Mouse (Mus musculus): ENCODE results near the gene Olfr1427. TPM values are rescaled to one million over a fixed set of nuclear protein-coding genes. Genes with fewer than 3 reads are reported as not detected.
"Not testable (repeated sequence)": the region's sequence is repeated elsewhere in the genome, so short reads cannot be mapped to it uniquely, and the experiment has no call there.

Gene Olfr1427
- polyA plus RNA-seq, 1 experiment from 2014 or later: not detected

DNA sequence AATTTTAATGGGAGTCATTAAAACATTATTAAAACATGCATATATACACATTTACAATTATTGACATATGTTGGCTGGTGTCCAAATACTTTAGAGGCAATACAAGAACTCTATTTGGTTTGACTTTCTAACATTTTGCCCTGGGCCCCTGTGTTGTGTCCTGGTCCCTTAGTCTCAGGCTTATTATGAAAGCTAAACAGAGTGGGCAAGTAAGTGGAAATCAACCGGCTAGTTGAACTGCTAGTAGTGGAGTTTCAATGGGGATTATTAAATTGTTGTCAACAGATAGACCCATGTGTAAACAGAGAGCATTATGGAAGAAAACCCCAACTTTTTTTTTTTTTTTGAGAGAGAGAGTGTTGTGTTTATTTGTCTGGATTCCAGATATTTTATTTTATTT lies 40.6 kb downstream of the Olfr1427 start, which contains the start of gene Olfr1424:
Gene Olfr1424, minus strand, starts transcription at position 101 of the 400 bp plus-strand sequence.
- 89% methylated on average over 1 of the region's 1 CpGs for WGBS
- not testable (repeated sequence) for ATAC-seq (ENCODE audit: borderline replicate concordance, extremely low read depth, low FRiP score, low TSS enrichment)

More for the DNA sequence above, 40.6 kb downstream of the Olfr1427 start, which contains the start of gene Olfr1424:
- H3K9me3 ChIP-seq, H3K27ac ChIP-seq, H3K4me2 ChIP-seq, H3K4me3 ChIP-seq, H3K4me1 ChIP-seq, H3K27me3 ChIP-seq, H3K9ac ChIP-seq, H3K36me3 ChIP-seq: not testable (repeated sequence)

Other genes with a start within 250 kb of the Olfr1427 start
- gene Olfr1418, start 242.3 kb downstream of the Olfr1427 start, polyA plus RNA-seq (2015; fragmentation: Nextera tagmentation; extraction: Ambion mirVana): not detected in 2 replicates
- not detected in 2 replicates for gene Olfr1419, start 228.2 kb downstream of the Olfr1427 start, polyA plus RNA-seq (2015; fragmentation: Nextera tagmentation; extraction: Ambion mirVana)
- 0.10 TPM in 1 of 2 replicates, not detected in the other for gene Olfr1420, start 216.8 kb downstream of the Olfr1427 start, polyA plus RNA-seq (2015; fragmentation: Nextera tagmentation; extraction: Ambion mirVana)
- 15.9 and 17.4 TPM in 2 replicates for gene Patl1, start 190.9 kb downstream of the Olfr1427 start, polyA plus RNA-seq (2015; fragmentation: Nextera tagmentation; extraction: Ambion mirVana)
- 3.6 and 3.9 TPM in 2 replicates for gene Osbp, start 137.4 kb downstream of the Olfr1427 start, polyA plus RNA-seq (2015; fragmentation: Nextera tagmentation; extraction: Ambion mirVana)
- gene Olfr1423, start 62.0 kb downstream of the Olfr1427 start, polyA plus RNA-seq (2015; fragmentation: Nextera tagmentation; extraction: Ambion mirVana): not detected in 2 replicates
- not detected in 2 replicates for gene Olfr1424, start 40.7 kb downstream of the Olfr1427 start, polyA plus RNA-seq (2015; fragmentation: Nextera tagmentation; extraction: Ambion mirVana)
- not detected in 2 replicates for gene Olfr1425, start 25.6 kb downstream of the Olfr1427 start, polyA plus RNA-seq (2015; fragmentation: Nextera tagmentation; extraction: Ambion mirVana)
- not detected in 2 replicates for gene Olfr1426, start 11.3 kb downstream of the Olfr1427 start, polyA plus RNA-seq (2015; fragmentation: Nextera tagmentation; extraction: Ambion mirVana)
- not detected in 2 replicates for gene Olfr1428, start 12.6 kb upstream of the Olfr1427 start, polyA plus RNA-seq (2015; fragmentation: Nextera tagmentation; extraction: Ambion mirVana)
- not detected in 2 replicates for gene Olfr76, start 19.9 kb upstream of the Olfr1427 start, polyA plus RNA-seq (2015; fragmentation: Nextera tagmentation; extraction: Ambion mirVana)
- not detected in 2 replicates for gene Olfr1555-ps1, start 66.8 kb upstream of the Olfr1427 start, polyA plus RNA-seq (2015; fragmentation: Nextera tagmentation; extraction: Ambion mirVana)
- gene Olfr1431, start 97.3 kb upstream of the Olfr1427 start, polyA plus RNA-seq (2015; fragmentation: Nextera tagmentation; extraction: Ambion mirVana): not detected in 2 replicates
- gene Olfr1432, start 129.3 kb upstream of the Olfr1427 start, polyA plus RNA-seq (2015; fragmentation: Nextera tagmentation; extraction: Ambion mirVana): not detected in 2 replicates
- not detected in 2 replicates for gene Olfr262, start 138.3 kb upstream of the Olfr1427 start, polyA plus RNA-seq (2015; fragmentation: Nextera tagmentation; extraction: Ambion mirVana)
- not detected in 2 replicates for gene Olfr235, start 157.7 kb upstream of the Olfr1427 start, polyA plus RNA-seq (2015; fragmentation: Nextera tagmentation; extraction: Ambion mirVana)
- not detected in 2 replicates for gene Olfr1434, start 176.5 kb upstream of the Olfr1427 start, polyA plus RNA-seq (2015; fragmentation: Nextera tagmentation; extraction: Ambion mirVana)
- gene Olfr1436, start 195.8 kb upstream of the Olfr1427 start, polyA plus RNA-seq (2015; fragmentation: Nextera tagmentation; extraction: Ambion mirVana): not detected in 2 replicates
- not detected in 2 replicates for gene Olfr1437, start 221.8 kb upstream of the Olfr1427 start, polyA plus RNA-seq (2015; fragmentation: Nextera tagmentation; extraction: Ambion mirVana)
- gene Olfr1438-ps1, start 232.6 kb upstream of the Olfr1427 start, polyA plus RNA-seq (2015; fragmentation: Nextera tagmentation; extraction: Ambion mirVana): not detected in 2 replicates

Measured in lung, embryonic 15.5 days (tissue).